15 mouse cellular contexts compared by ENCODE assay signal in genomic region chr17:90773233-90773632, GRCm38 (mm10).
DNase-seq lines count a peak whose midpoint lies in the region; ATAC-seq and TF ChIP-seq lines count a peak whose summit lies in the region.
"Had no signal": no experiment of that assay in that cellular context is flagged by ENCODE, and none has a peak within 500 bp of the region (broad histone marks: within the 10 kb centered on the region; RNA-seq: fewer than 3 reads in every experiment).

No protein-coding gene starts in this region.

- 71% methylated on average over 3 of the region's 3 CpGs for WGBS in intestine, postnatal 0 days
- WGBS in intestine, embryonic 15.5 days = 75% methylated on average over 3 of the region's 3 CpGs
- WGBS in midbrain, postnatal 0 days = 86% methylated on average over 3 of the region's 3 CpGs
- WGBS in midbrain, embryonic 14.5 days = 86% methylated on average over 3 of the region's 3 CpGs
- 87% methylated on average over 3 of the region's 3 CpGs for WGBS in forebrain, embryonic 10.5 days

- no peaks in the 10 kb centered on the region for H3K36me3 ChIP-seq in intestine, postnatal 0 days (ENCODE audit: control insufficient read depth, insufficient read depth)
- no peaks in the 10 kb centered on the region for H3K36me3 ChIP-seq in intestine, embryonic 15.5 days
- no peaks in the 10 kb centered on the region for H3K36me3 ChIP-seq in midbrain, postnatal 0 days (ENCODE audit: insufficient read depth, low read length)
- H3K36me3 ChIP-seq in midbrain, embryonic 14.5 days (ENCODE audit: control insufficient read depth, insufficient read depth, low read length) = no peaks in the 10 kb centered on the region
- no peaks in the 10 kb centered on the region for H3K36me3 ChIP-seq in forebrain, embryonic 10.5 days (replicated peaks)
- H3K36me3 ChIP-seq: forebrain, embryonic 12.5 days; hindbrain, embryonic 15.5 days; neural tube, embryonic 15.5 days had no signal

- H3K9ac ChIP-seq in intestine, postnatal 0 days (ENCODE audit: low read depth, low read length) = no peak overlapping the region
- no peak overlapping the region for H3K9ac ChIP-seq in intestine, embryonic 15.5 days
- no peak overlapping the region for H3K9ac ChIP-seq in midbrain, postnatal 0 days (replicated peaks; ENCODE audit: low read length, poor library complexity, severe bottlenecking)
- no peak overlapping the region for H3K9ac ChIP-seq in midbrain, embryonic 14.5 days (replicated peaks; ENCODE audit: low read length)
- H3K9ac ChIP-seq: forebrain, embryonic 12.5 days; hindbrain, embryonic 15.5 days; neural tube, embryonic 15.5 days had no signal

- no peak overlapping the region for H3K27ac ChIP-seq in intestine, postnatal 0 days (ENCODE audit: low read depth, low read length)
- no peak overlapping the region for H3K27ac ChIP-seq in intestine, embryonic 15.5 days
- H3K27ac ChIP-seq in midbrain, postnatal 0 days (ENCODE audit: low read depth, low read length) = no peak overlapping the region
- H3K27ac ChIP-seq in midbrain, embryonic 14.5 days (replicated peaks; ENCODE audit: low read depth, low read length) = no peak overlapping the region
- H3K27ac ChIP-seq in forebrain, embryonic 10.5 days = no peak overlapping the region
- H3K27ac ChIP-seq: forebrain, embryonic 12.5 days; hindbrain, embryonic 15.5 days; neural tube, embryonic 15.5 days had no signal

- H3K9me3 ChIP-seq in intestine, postnatal 0 days (ENCODE audit: control insufficient read depth) = no peaks in the 10 kb centered on the region
- no peaks in the 10 kb centered on the region for H3K9me3 ChIP-seq in intestine, embryonic 15.5 days
- no peaks in the 10 kb centered on the region for H3K9me3 ChIP-seq in midbrain, postnatal 0 days (ENCODE audit: low read length)
- no peaks in the 10 kb centered on the region for H3K9me3 ChIP-seq in midbrain, embryonic 14.5 days (ENCODE audit: control insufficient read depth, low read length)
- no peaks in the 10 kb centered on the region for H3K9me3 ChIP-seq in forebrain, embryonic 10.5 days
- H3K9me3 ChIP-seq: forebrain, embryonic 12.5 days; hindbrain, embryonic 15.5 days; neural tube, embryonic 15.5 days had no signal

- TF ChIP-seq CTCF in intestine, postnatal 0 days (IDR thresholded peaks at IDR 0.05; ENCODE audit: low read depth) = peak; percentile 42
- 0 out of 2 replicates have a peak, but pooled peaks have one; percentile 15 for TF ChIP-seq CTCF in midbrain, postnatal 0 days (IDR thresholded peaks at IDR 0.05)
- TF ChIP-seq CTCF in brain, embryonic 14.5 days (IDR thresholded peaks at IDR 0.05; ENCODE audit: borderline replicate concordance, extremely low read depth, insufficient read depth, insufficient read length) = peak; percentile 16; the same call in 1 of the 2 replicates

- H3K4me1 ChIP-seq in intestine, postnatal 0 days (replicated peaks; ENCODE audit: control insufficient read depth, insufficient read depth, low read length) = no peaks in the 10 kb centered on the region
- H3K4me1 ChIP-seq in intestine, embryonic 15.5 days (replicated peaks) = no peaks in the 10 kb centered on the region
- no peaks in the 10 kb centered on the region for H3K4me1 ChIP-seq in midbrain, postnatal 0 days (ENCODE audit: insufficient read depth, low read length)
- peaks cover 2% of the 10 kb centered on the region; the same call in 1 of the 2 replicates for H3K4me1 ChIP-seq in midbrain, embryonic 14.5 days (ENCODE audit: control insufficient read depth, insufficient read depth, low read length)
- peaks cover 9% of the 10 kb centered on the region for H3K4me1 ChIP-seq in forebrain, embryonic 10.5 days

- DNase-seq in midbrain, postnatal 0 days (ENCODE audit: low spot score) = no peak
- DNase-seq in midbrain, embryonic 14.5 days = no peak
- no peak for DNase-seq in brain, embryonic 14.5 days (ENCODE audit: low read depth)
- DNase-seq in forebrain, embryonic 10.5 days (ENCODE audit: extremely low spot score, low spot score) = no peak
- DNase-seq: cerebellum, postnatal 36 days; gastrocnemius, postnatal 10 days; right cerebral cortex, postnatal 4 days had no signal

- H3K4me3 ChIP-seq in intestine, postnatal 0 days (ENCODE audit: low read depth, low read length) = no peak overlapping the region
- H3K4me3 ChIP-seq in intestine, embryonic 15.5 days (replicated peaks) = no peak overlapping the region
- H3K4me3 ChIP-seq in midbrain, postnatal 0 days (ENCODE audit: low read depth, low read length) = no peak overlapping the region
- no peak overlapping the region for H3K4me3 ChIP-seq in midbrain, embryonic 14.5 days (replicated peaks; ENCODE audit: low read depth, low read length)
- no peak overlapping the region for H3K4me3 ChIP-seq in forebrain, embryonic 10.5 days
- H3K4me3 ChIP-seq: forebrain, embryonic 12.5 days; hindbrain, embryonic 15.5 days; neural tube, embryonic 15.5 days had no signal

- no peak overlapping the region for H3K4me2 ChIP-seq in intestine, postnatal 0 days (replicated peaks; ENCODE audit: low read depth)
- H3K4me2 ChIP-seq in intestine, embryonic 15.5 days (replicated peaks) = no peak overlapping the region
- no peak overlapping the region for H3K4me2 ChIP-seq in midbrain, postnatal 0 days (ENCODE audit: low read depth, low read length, poor library complexity, severe bottlenecking)
- no peak overlapping the region for H3K4me2 ChIP-seq in midbrain, embryonic 14.5 days (ENCODE audit: low read length)
- H3K4me2 ChIP-seq: forebrain, embryonic 12.5 days; heart, embryonic 11.5 days; hindbrain, embryonic 15.5 days; neural tube, embryonic 15.5 days had no signal

- no peak for ATAC-seq in intestine, postnatal 0 days
- no peak for ATAC-seq in intestine, embryonic 15.5 days
- no peak for ATAC-seq in midbrain, postnatal 0 days (ENCODE audit: low FRiP score)
- no peak for ATAC-seq in midbrain, embryonic 14.5 days (ENCODE audit: low FRiP score, low TSS enrichment)
- peak; percentile 57 for ATAC-seq in megakaryocyte progenitor cell, adult 5-6 weeks (replicated peaks; ENCODE audit: poor library complexity)
- ATAC-seq: midbrain, embryonic 16.5 days had no signal

- TF ChIP-seq POLR2A in brain, embryonic 14.5 days (IDR thresholded peaks at IDR 0.05; ENCODE audit: borderline replicate concordance, extremely low read depth, insufficient read depth, insufficient read length, poor library complexity, severe bottlenecking) = no peak

- no peaks in the 10 kb centered on the region for H3K27me3 ChIP-seq in intestine, postnatal 0 days (replicated peaks; ENCODE audit: control insufficient read depth, insufficient read depth, low read length)
- H3K27me3 ChIP-seq in intestine, embryonic 15.5 days (replicated peaks) = no peaks in the 10 kb centered on the region
- H3K27me3 ChIP-seq in midbrain, postnatal 0 days (ENCODE audit: insufficient read depth, low read length) = no peaks in the 10 kb centered on the region
- H3K27me3 ChIP-seq in midbrain, embryonic 14.5 days (ENCODE audit: control insufficient read depth, insufficient read depth, low read length) = no peaks in the 10 kb centered on the region
- peaks cover 5% of the 10 kb centered on the region for H3K27me3 ChIP-seq in forebrain, embryonic 10.5 days (ENCODE audit: poor library complexity, severe bottlenecking)
- H3K27me3 ChIP-seq: forebrain, embryonic 12.5 days; hindbrain, embryonic 15.5 days; neural tube, embryonic 15.5 days had no signal
